Mouse (Mus musculus) testis, postnatal 14 days (tissue): ENCODE measurements around the gene Dct.

Experiments
- DNase-seq: peaks from one replicate; pipeline ENCODE4 v3.0.0; 2021; ENCODE audit warnings: low spot score

Gene Dct

DNA sequence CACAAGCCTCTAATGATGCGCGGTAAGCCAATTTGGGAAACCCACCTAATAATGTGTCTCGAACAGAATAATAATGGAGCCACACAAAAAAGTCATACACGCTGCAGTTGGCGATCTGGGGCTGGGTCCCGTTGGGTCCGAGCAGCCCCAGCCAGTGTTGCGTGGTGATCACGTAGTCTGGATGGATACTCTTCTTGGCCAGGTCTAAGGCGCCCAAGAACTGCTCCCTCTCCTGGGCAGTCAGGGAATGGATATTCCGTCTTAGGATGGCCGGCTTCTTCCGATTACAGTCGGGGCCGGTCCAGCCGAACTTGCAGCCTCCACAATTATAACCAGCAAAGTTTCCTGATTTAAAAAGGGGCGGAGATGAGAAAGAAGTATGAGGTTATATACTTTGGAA lies 9.1 kb downstream of the Dct start:
- DNase-seq, result no peak

DNA sequence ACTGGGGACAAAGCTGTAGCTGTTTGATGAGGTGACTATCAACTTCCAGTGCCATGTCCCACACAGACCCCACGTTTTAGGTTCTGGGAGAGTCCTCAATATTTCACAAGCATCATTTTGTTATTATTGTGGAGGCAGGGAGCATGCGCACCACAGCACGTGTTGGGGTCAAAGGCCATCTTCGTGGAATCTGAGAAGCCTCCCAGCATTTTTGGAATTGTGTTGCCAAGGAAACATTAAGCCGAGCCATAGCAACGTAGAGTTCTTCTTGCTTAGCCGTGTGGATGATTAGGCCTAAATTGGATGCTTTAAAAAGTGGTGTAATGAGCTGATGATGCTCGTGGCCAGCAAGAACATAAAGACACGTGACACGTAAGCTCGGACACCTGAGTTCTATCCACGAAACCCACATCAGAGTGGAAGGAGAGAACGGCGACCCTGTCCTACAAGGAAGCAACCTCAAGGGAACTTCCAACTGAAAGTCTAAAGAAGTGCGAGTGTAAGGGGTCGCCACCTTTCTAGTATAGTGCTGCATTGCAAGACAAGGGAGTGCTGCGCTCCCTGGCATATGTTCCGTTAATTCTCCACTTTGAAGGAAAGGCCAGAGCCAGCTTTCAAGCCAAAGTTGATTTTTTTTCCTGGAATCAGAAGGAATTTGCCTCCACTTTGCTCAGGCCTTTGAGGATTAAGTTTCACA lies 9.8 kb downstream of the Dct start:
- no peak for DNase-seq

DNA sequence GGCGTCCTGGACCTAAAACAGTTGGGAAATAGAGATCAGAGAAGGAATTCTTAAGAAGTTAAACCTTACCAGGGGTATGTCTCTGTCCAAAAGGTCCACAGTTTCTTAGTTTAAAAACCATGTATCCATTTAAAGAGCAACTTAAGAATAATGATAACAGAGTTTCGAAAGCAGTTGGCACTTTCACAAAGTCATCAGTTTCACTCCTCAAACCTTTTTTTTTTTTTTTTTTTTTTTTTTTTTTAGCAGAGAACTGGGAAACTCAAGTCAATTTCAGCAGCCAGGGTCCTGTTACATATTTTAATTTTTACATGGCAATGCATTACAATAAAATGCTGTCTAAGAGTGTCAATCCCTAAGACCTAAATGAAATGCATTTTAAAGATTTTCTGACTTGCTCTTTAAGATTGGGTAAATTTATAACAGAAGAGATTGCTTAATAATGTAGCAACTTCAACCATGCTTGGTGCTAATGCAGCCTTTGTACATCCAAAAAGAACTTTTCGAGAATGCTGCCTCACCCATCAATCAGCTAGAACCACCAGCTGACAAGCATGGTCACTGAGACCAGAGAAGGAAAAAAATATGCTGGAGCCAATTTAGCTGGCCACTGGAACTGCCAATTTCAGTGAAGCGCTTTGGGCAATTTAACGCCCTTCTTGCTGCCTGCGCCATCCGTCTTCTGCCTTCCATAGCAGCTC lies 11.3 kb downstream of the Dct start:
- no peak for DNase-seq

DNA sequence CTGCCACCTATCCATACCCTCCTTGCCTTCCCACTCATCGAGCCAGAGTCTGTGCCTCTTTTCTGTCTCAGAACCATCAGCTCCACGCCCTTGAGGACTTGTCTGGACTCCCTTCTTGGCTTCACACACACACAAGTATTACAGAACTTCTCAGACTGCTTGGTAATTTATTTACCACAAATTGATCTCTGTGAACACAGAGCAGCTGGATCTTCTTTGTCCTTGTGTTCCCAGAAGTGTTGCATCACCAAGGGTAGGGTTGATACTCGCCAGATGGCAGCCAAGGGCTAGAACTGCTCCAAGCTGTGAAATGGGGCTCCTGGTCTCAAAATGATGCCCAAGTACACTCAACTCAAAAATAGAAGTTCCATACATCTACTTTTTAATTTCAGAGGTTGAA lies 13.0 kb downstream of the Dct start:
- DNase-seq, result no peak

DNA sequence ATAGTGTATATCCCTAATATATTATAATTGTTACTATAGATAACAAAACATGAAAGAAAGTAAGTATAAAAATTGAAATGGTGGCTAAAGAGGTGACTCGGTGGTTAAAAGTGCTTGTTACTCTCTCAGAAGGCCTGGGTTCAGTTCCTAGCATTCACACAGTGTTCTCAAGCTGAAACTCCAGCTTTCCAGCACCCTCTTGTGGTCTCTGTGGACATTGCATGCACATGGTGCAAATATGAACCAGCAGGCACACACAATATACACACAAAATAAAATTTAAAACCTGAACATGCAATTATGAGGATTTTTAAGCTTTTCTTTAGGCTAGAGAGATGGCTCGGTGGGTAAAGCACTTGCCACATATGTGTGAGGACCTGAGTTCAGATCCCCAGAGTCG lies 24.5 kb downstream of the Dct start:
- no peak for DNase-seq

DNA sequence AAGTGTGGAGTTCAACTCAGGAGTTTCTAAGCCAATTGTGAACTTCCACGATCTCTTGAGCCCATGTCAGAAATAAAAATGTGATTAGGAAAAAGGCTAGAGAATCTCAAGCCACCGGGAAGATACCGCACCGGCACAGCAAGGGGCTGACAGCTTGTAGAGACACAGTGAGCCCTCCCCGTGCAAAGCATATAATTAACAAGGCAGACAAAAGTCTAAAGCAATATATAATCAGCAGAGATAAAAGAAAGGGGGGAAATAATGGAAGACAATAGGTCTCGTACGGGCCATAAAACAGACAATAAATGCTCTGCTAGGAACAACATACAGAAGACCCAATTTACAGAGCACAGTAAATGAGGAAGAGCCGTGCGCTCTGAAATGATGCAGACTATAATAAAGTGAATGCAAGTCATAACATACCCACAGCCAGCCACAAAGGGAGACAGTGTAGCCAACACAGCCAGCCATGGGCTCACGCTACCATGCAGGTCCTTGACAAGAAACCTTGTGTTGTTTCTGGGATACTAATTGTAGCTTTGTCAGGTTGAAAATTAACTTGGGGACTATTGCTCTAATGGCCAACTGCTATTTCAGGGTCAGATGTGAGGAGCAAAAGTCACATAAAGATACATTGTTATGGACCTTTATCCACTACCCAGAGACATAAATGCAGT lies 30.0 kb downstream of the Dct start:
- no peak for DNase-seq

DNA sequence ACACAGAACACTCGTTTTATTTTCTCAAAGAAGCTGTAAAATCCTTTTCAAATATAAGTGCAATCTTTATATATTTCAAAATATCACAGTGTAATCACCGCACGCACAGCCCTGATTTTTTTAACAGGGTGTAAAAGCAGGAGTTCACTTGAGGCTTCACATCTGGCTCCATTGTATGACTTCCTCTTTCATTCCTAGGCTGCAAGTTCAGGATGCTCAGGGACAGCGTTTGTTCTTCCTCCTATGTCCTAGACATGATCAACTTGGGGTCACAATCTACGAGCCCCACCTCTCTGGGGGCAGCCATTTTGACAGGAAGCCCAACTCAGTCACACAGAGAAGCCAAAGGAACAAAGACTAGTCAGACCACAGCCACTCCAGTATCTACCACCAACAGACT lies 32.7 kb downstream of the Dct start:
- no peak for DNase-seq

DNA sequence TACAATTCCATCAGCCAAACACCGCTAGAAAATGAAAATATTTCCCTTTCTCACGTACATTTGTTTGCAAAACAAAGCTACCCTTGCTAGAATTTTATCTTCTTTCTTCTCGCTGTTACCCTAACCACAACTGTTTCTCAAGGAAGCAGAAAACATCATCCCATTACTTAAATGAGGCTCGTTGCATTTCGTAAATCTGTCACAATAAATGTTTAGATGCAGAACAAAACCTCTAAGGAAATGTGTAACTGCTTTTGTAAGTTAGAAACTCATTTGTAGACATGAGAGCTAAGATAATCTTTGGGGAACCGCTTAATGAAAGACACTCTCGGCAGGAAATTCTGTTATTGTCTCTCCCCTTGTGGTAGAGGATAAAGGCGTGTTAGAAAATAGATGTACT lies 38.8 kb downstream of the Dct start:
- DNase-seq, result no peak

DNA sequence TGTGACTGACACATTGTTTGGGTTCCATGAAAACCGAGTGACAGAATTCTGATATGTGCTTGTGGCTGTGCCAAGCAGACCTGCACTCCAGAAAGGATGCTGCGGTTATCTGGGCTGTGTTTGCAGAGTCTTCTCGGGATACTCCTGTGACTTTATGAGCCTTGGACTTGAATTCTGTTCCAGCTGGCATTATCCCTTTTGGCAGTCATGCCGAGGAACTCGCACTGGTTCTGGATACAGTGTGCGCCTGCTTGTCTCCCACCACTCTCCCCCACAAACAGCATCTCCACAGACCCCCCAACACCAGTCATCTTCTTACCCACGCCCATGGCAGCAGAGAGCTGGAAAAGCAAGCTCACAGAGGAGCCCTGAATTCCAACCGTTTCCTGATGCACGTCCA lies 42.5 kb downstream of the Dct start:
- DNase-seq, result no peak

DNA sequence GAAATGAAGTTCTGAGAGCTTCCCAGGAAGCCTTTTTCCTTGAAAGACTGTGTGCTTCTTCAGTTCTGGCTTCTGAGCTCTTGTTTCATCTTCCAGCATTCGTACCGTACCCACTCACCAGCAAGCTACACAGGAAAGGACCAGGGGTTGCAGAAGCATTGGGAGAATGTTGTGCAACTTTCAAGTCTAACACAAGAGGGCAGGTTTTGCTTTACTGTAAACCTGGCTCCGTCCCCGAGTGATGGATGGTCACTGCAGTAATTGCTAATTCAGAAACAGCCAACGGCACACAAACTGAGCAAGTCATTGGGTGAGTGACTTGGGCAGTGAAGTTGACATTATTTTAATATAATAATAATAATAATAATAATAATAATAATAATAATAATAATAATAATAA lies 46.3 kb downstream of the Dct start:
- no peak for DNase-seq

DNA sequence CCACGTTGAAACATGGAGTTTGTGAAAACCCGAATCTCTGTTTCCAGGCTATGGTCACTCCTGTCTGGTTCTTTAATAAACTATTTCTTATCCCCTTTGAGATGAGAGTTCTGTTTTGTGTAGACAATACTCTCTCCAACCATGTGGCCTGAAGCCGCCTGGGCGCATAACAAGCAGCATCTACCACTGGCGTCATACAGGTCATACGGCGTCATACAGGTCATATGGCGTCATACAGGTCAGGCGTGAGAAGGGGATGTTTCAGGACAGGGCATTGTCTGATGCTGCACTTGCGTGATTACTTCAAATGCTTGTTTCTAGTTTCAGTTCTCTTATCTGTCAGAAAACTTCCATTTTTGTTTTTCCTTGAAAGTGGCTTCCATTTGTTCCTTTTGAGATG lies 47.6 kb downstream of the Dct start:
- no peak for DNase-seq

DNA sequence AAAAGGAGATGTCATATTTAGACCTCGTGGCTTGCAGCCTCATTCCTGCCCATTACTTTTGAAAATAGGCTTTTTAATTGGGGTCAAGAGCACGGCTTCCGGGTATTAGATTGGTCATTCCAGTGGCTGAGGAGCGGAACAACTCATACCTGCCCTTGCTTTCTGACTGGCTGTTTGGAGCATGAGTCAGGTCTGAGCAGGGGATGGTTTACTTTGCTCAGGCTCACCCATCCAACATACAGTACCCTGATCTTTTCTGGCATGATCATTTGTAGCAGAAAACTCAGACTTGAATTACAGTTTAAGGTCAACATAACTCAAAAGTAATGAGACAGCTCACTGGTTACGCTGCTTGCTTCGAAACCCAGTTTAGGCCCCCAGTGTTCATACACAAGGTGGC lies 58.2 kb downstream of the Dct start:
- no peak for DNase-seq

DNA sequence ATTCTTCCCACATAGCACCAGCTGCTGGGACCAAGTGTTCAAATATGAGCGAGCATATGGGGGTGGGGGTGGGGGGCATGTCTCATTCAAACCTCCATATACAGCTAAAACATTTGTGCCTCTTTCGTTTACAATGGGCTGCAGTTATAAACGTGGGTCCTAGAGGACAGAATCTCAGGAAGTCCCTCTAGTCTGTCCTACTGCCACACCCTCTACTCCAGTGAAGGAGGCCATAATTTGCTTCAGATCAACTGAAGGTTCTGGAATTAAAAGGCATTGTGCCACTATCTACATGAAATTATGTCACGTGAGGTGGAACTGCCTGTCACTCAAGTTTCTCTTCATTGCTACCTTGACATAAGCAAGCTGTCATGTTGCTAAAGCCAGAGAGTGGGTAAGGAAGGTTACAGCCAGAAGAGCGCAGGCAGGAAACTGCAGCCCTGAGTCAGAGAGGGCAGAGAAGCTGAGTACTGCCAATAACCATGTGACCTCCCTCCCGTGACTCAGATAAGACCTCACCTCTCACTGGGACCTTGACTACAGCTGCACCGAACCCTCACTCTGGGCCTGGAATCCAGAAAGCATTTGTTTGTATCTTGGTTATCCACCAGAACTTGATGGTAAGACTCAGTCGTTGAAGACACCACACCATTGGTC lies 59.3 kb downstream of the Dct start:
- no peak for DNase-seq

DNA sequence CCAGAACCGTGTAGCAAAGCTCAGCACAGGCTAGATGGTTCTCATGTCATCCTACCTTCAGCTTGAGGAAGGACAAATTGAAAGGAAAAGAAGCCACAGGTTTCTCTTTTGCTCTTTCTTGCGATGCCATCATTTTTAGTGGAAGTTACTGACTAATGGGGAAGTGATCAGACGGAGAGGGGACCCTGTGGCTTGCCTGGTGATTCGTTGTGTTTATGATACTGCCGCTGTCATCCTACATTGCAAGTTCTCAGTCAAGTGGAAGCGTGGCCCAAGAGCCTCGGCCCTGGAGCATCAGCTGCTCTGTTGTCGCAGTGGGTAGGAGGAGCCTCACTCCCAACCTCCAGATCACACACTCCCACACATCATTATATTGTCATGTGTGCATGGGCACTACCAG lies 61.8 kb downstream of the Dct start:
- DNase-seq, result no peak

DNA sequence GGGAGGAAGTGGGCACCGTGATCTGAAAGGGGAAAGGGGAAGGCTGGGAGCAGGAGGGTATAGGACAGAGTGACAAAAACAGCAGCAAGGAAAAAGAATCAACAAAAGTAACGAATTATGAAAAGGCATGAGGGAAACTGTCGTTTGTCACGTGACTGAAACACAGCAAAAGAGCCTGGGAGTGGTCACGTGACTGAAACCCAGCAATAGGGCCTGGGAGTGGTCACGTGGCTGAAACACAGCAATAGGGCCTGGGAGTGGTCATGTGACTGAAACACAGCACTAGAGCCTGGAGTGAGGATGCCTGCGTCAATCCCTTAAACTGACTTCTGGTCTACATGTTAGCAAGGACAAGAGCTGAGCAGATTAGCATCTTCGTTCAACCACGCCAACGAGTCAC lies 63.6 kb downstream of the Dct start:
- no peak for DNase-seq

DNA sequence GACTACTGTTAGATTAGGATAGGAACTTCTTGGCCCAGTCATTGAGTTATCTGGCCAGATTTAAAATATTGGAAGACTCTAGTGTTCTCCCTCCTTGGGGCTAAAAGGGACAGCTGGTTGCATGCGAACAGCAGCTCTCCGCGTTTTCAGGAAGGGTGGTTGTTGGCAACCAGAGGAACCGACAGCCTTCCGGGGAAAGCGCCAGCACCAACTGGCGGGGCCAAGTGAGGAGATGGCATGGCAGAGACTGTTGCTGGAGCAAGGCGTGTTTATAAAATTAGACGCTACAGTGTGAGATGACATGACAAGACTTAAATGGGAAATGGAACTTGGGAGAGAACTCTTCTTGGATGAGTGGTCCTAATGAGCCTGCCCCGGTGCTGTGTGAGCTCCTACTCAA lies 70.5 kb downstream of the Dct start:
- no peak for DNase-seq

DNA sequence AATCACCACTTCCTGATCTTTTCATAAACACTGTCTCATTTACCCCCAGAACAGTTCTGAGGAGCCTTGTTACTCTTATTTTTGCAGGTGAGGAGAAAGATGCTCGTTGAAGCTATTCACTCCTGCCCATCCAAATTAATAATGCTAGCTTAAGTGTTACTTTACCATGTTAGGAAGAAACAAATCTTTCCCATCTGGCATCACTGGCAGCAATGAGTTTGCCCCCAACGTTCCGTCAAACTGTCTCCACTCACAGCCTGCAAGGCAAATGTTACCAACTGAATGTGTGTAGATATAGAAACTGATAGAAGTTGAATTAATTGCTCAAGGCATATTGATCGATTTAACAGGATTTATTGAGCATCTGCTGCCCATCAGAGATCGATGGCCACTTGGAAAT lies 79.5 kb downstream of the Dct start:
- DNase-seq, result no peak
